In genomic region chr12:49401119-49401795, GRCm38 (mm10) we compare ENCODE assay signal across 7 mouse cellular contexts. TPM values are rescaled to one million over a fixed set of nuclear protein-coding genes. Genes with fewer than 3 reads are reported as not detected.
DNase-seq lines count a peak whose midpoint lies in the region; ATAC-seq and TF ChIP-seq lines count a peak whose summit lies in the region.

No protein-coding gene starts in this region.

- ATAC-seq in forebrain, embryonic 12.5 days (ENCODE audit: low FRiP score) = peak; percentile 78
- peak; percentile 71 for ATAC-seq in midbrain, postnatal 0 days (ENCODE audit: low FRiP score)

- peak overlapping the region; percentile 90 for H3K4me2 ChIP-seq in forebrain, embryonic 12.5 days
- peak overlapping the region; percentile 66 for H3K4me2 ChIP-seq in midbrain, postnatal 0 days (ENCODE audit: low read depth, low read length, poor library complexity, severe bottlenecking)

- peak overlapping the region; percentile 100 for H3K27ac ChIP-seq in forebrain, embryonic 12.5 days
- H3K27ac ChIP-seq in midbrain, postnatal 0 days (ENCODE audit: low read depth, low read length) = no peak overlapping the region

- H3K36me3 ChIP-seq in forebrain, embryonic 12.5 days (replicated peaks) = no peaks in the 10 kb centered on the region
- H3K36me3 ChIP-seq in midbrain, postnatal 0 days (ENCODE audit: insufficient read depth, low read length) = no peaks in the 10 kb centered on the region

- H3K4me3 ChIP-seq in forebrain, embryonic 12.5 days (replicated peaks) = peak overlapping the region; percentile 63
- peak overlapping the region; percentile 38 for H3K4me3 ChIP-seq in midbrain, postnatal 0 days (ENCODE audit: low read depth, low read length)

- peak; percentile 8 for DNase-seq in thymus, postnatal 4 days
- no peak for DNase-seq in thymus, postnatal 36 days
- peak; percentile 76 to 81 for DNase-seq in layer of hippocampus, postnatal 10 days (ENCODE audit: low spot score in 2 of 2)
- no peak for DNase-seq in midbrain, postnatal 0 days (ENCODE audit: low spot score)
- DNase-seq in cerebellum, adult 8-10 months = no peak
- DNase-seq in ovary, postnatal 10 days (ENCODE audit: low spot score) = no peak

- peak overlapping the region; percentile 98 for H3K9ac ChIP-seq in forebrain, embryonic 12.5 days
- peak overlapping the region; percentile 29; the same call in 1 of the 2 replicates for H3K9ac ChIP-seq in midbrain, postnatal 0 days (replicated peaks; ENCODE audit: low read length, poor library complexity, severe bottlenecking)

- under 1% methylated on average over 59 of the region's 68 CpGs for WGBS in forebrain, embryonic 12.5 days
- under 1% methylated on average over 63 of the region's 68 CpGs for WGBS in midbrain, postnatal 0 days

- no peaks in the 10 kb centered on the region for H3K9me3 ChIP-seq in forebrain, embryonic 12.5 days
- H3K9me3 ChIP-seq in midbrain, postnatal 0 days (ENCODE audit: low read length) = no peaks in the 10 kb centered on the region

- peaks cover 12% of the 10 kb centered on the region for H3K4me1 ChIP-seq in forebrain, embryonic 12.5 days
- H3K4me1 ChIP-seq in midbrain, postnatal 0 days (ENCODE audit: insufficient read depth, low read length) = peaks cover 5% of the 10 kb centered on the region; the same call in 1 of the 2 replicates

- TF ChIP-seq CTCF in midbrain, postnatal 0 days (IDR thresholded peaks at IDR 0.05) = no peak

- peaks cover 20% of the 10 kb centered on the region for H3K27me3 ChIP-seq in forebrain, embryonic 12.5 days
- peaks cover 56% of the 10 kb centered on the region for H3K27me3 ChIP-seq in midbrain, postnatal 0 days (ENCODE audit: insufficient read depth, low read length)

RNA-seq across cellular contexts. Expression of gene Gm43517, which starts 16.3 kb away (rescaled TPM):
- polyA plus RNA-seq in forebrain, embryonic 12.5 days (2016; fragmentation: Nextera tagmentation; extraction: Ambion mirVana) = 1.9 and 2.2 TPM in 2 replicates
- 10 to 100 TPM; 14.5 to 17.7 TPM for total RNA-seq in layer of hippocampus, postnatal 10 days (2021)
- 0.27 TPM in 1 of 2 replicates, not detected in the other for total RNA-seq in midbrain, postnatal 0 days (2014; rRNA removed)
- not detected in 2 replicates for polyA plus RNA-seq in midbrain, postnatal 0 days (2015; fragmentation: Nextera tagmentation; extraction: Ambion mirVana)

RNA-seq across cellular contexts. Expression of gene Foxg1, which starts 18.8 kb away (rescaled TPM):
- polyA plus RNA-seq in forebrain, embryonic 12.5 days (2016; fragmentation: Nextera tagmentation; extraction: Ambion mirVana) = 59.7 and 68.4 TPM in 2 replicates
- total RNA-seq in layer of hippocampus, postnatal 10 days (2021) = 100 to 1,000 TPM; 182 to 209 TPM
- total RNA-seq in midbrain, postnatal 0 days (2014; rRNA removed) = 0.05 and 1.4 TPM in 2 replicates
- polyA plus RNA-seq in midbrain, postnatal 0 days (2015; fragmentation: Nextera tagmentation; extraction: Ambion mirVana) = 0.15 and 0.77 TPM in 2 replicates

Comparison
In these comparisons a context has a peak if more than half of its experiments do, and no peak if none do; other contexts are left out.
1. DNase-seq: peak in thymus, postnatal 4 days (single experiment) and layer of hippocampus, postnatal 10 days (2 of 2); none in thymus, postnatal 36 days (0 of 2), midbrain, postnatal 0 days (single experiment), cerebellum, adult 8-10 months (single experiment) and ovary, postnatal 10 days (single experiment).
2. RNA of gene Gm43517, which starts 16.3 kb away (total RNA-seq): 14.5 to 17.7 TPM in layer of hippocampus, postnatal 10 days; 0.27 TPM in midbrain, postnatal 0 days; every median in the first group is over 10 times any median in the second.
3. RNA of gene Foxg1, which starts 18.8 kb away (total RNA-seq): 182 to 209 TPM in layer of hippocampus, postnatal 10 days; 0.05 to 1.4 TPM in midbrain, postnatal 0 days; every median in the first group is over 10 times any median in the second.